In genomic region chr6:88209453-88209852, GRCm38 (mm10) we compare ENCODE assay signal across 40 mouse cellular contexts. TPM values are rescaled to one million over a fixed set of nuclear protein-coding genes. Genes with fewer than 3 reads are reported as not detected.
"Had no signal": no experiment of that assay in that cellular context is flagged by ENCODE, and none has a peak within 500 bp of the region (broad histone marks: within the 10 kb centered on the region; RNA-seq: fewer than 3 reads in every experiment).

No protein-coding gene starts in this region.

- DNase-seq: gastrocnemius, postnatal 14 days; gastrocnemius, postnatal 36 days; heart, adult 11 months; heart, adult 2 months; heart, postnatal 14 days; heart, postnatal 36 days; kidney, adult 11 months; kidney, adult 2 months; kidney, adult 9 months; kidney, postnatal 14 days; kidney, postnatal 36 days; layer of hippocampus, adult 9-11 months; layer of hippocampus, postnatal 36 days; liver had no signal

- H3K4me1 ChIP-seq: hindbrain, embryonic 15.5 days had no signal

- H3K4me3 ChIP-seq: heart, adult 2 months; heart, embryonic 13.5 days; heart, embryonic 15.5 days; hindbrain, embryonic 13.5 days; hindbrain, embryonic 15.5 days; kidney, embryonic 15.5 days; limb, embryonic 10.5 days; limb, embryonic 12.5 days had no signal

RNA-seq across cellular contexts. Expression of gene Dnajb8, which starts 12.6 kb away (rescaled TPM):
- total RNA-seq: gastrocnemius, adult 18-20 months; gastrocnemius, adult 8-10 months; gastrocnemius, postnatal 14 days; gastrocnemius, postnatal 36 days; heart, adult 2 months; heart, postnatal 14 days; heart, postnatal 36 days; hematopoietic stem cell, adult 5-6 weeks; hindbrain, postnatal 0 days; layer of hippocampus, adult 18-20 months; layer of hippocampus, adult 8-10 months; layer of hippocampus, postnatal 14 days; layer of hippocampus, postnatal 36 days; left cerebral cortex, adult 18-20 months; left cerebral cortex, adult 8-10 months; left cerebral cortex, postnatal 10 days; left cerebral cortex, postnatal 36 days had no signal
- polyA plus RNA-seq: heart, embryonic 11.5 days; heart, embryonic 13.5 days; heart, embryonic 15.5 days; heart, postnatal 0 days; hindbrain, embryonic 11.5 days; hindbrain, embryonic 13.5 days; hindbrain, embryonic 15.5 days; hindbrain, postnatal 0 days; intestine, embryonic 14.5 days; intestine, embryonic 16.5 days; kidney, adult 2 months; kidney, embryonic 15.5 days; kidney, postnatal 0 days; large intestine, adult 2 months; limb, embryonic 10.5 days; limb, embryonic 12.5 days; limb, embryonic 14.5 days had no signal
